Mouse (Mus musculus) CD4-positive helper T cell, adult 2 months (primary cell): ENCODE data around the gene Scp2.
"Not testable (repeated sequence)": the region's sequence is repeated elsewhere in the genome, so short reads cannot be mapped to it uniquely, and the experiment has no call there.

Experiments
- DNase-seq: peaks from one replicate; pipeline ENCODE4 v3.0.0-alpha.2; 2012; ENCODE audit warnings: low read depth, missing footprints, low spot score

The Scp2 gene

DNA sequence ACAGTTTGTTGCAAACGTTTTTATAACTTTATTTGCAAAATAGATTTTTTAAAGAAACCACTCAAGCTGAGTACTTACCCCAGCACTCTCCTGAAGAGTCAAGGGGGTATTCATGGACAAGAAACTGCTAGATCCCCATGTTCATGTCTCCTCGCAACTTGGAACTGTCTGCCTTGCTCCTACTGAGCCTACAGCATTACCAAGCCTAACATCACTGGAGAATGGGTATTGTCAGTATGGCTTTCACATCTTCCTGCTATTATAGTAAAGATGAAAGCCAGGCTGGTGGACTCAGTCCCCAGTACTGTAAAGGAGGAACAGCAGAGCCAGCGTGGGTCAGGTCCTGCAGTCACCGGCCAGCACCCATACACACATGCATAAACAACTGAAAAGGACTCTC lies 48.5 kb downstream of the Scp2 start, which contains the start of gene Podn:
Gene Podn, minus strand, starts transcription at position 101 of the 400 bp plus-strand sequence.
- DNase-seq = no peak

- DNase-seq = no peak
Measured at GRCm38 (mm10) chr4:108092741-108093397, 51.9 kb downstream of the Scp2 start.

DNA sequence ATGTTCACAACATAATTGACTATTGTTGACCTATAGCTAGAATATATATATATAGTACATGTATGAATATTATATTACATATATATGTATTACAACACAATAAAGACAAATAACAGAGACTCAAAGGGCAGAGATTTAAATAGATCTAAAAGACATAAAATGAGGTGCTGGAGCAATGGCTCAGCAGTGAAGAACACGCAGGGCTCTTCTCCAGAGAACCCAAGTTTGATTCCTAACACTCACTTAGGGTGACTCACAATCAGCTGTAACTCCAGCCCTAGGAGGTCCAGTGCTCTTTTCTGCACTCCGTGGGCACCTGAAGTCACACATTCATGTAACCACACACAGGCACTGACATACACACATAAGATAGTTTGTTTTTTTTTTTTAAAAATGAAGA lies 60.8 kb downstream of the Scp2 start:
- no peak for DNase-seq

DNA sequence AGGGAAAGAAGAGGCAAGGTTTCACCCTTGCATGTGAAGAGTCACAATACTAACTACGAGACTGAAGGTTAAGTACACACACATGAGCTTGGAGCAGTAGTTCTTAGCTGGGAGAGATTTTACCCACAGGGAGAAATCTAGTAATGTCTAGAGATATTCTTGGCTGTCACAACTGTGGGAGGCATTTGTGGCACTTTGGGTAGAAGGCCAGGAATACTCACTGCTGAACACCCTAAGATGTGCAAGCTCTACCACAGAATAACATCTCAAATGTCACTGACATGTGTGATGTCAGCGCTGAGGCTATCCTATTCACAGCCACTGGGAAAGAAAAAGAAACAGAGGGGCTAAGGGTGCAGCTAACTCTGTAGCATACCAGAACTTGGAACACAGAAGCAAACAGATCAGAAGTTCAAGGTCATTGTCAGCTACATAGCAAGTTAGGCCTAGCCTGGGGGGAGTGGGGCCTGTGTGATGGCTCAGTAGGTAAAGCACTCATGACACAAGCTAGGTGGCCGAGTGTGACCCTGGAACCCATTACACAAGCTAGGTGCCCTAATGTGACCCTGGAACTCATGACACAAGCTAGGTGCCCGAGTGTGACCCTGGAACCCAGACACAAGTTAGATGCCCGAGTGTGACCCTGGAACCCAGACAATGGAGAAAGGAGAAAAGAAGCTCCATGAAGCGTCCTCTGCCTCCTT lies 61.6 kb downstream of the Scp2 start:
- DNase-seq = no peak

DNA sequence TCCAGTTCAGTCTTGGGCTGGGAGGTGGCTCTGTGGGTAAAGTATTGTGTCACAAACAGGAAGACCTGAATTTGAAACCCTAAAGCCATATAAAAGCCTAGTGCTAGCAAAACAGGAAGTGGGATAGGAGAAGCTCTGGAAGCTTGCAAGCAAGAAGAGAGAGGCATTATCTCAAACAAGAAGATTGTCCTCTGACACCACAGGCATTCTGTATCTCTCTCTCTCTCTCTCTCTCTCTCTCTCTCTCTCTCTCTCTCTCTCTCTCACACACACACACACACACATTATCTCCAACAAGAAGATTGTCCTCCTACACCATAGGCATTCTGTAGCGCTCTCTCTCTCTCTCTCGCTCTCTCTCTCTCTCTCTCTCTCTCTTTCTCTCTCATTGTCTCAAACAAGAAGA lies 62.4 kb downstream of the Scp2 start:
- DNase-seq = peak; percentile 47

DNA sequence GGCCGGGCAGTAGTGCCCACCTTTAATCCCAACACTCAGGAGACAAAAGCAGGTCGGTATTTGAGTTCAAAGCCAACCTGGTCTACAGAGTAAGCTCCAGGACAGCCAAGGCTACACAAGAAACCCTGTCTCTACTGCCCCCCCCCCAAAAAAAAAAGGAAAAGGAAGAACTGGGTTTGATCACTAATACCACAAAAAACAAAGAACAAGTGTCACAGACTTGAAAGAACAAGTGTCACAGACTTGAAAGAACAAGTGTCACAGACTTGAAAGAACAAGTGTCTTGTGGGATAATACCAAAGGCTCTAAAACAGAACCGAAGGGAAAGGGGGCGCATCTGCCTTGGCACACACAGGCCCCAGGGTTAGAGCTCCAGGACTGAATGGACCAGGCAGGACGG lies 63.9 kb downstream of the Scp2 start:
- DNase-seq = peak; percentile 62

DNA sequence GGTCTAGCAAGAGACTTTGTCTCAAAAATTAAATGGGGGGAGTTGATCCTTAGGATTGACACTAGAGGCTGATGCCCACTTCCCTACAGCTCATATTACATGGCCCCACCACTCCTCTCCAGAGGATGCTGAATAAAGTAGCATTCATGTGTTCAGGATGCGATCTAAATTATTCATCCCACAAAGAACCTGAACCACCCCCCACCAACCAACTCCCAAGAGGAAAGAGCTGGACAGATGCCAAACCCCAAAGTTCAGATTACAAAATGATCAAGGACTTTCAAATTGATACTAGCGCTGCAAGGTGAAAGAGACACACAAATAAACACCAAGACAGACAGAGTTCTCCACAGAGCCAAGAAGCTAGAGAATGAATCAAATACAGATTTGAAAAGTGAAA lies 65.0 kb downstream of the Scp2 start:
- no peak for DNase-seq

- not testable (repeated sequence) for DNase-seq
Measured at GRCm38 (mm10) chr4:108079191-108079590, 65.6 kb downstream of the Scp2 start.

DNA sequence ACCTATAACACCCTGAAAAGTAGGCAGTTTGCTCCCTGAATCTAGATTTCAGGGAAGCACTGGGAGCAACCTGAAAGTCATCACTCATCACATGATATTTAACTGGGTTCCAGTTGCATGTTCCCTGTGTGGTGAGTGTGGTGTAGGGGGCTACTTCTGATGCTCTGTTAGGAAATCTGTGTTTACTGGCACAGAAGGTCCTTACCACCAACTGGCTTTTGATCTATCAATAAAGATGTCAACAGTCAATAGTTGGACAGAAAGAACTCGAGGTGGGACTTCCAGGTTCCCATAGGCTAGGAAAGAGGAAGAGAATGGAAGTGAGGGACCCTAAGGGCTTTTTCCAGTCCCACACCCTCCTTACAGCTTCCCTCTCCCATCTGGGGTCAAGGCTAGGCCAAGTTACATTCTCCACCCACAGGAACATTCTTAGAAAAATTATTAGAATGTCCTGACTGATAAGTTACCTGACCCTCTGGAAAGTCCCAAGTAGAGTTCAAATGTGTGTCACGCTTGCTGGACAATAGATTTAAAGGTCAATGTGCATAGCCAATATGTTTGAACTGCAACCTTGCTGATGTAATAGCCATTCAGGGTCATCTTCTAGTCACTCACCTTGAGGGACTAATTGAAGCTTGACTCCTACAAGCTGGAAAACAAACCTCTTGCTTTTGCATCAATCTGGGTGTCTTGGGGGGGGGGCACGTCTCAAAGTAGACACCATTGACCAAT lies 67.4 kb downstream of the Scp2 start:
- DNase-seq = no peak

DNA sequence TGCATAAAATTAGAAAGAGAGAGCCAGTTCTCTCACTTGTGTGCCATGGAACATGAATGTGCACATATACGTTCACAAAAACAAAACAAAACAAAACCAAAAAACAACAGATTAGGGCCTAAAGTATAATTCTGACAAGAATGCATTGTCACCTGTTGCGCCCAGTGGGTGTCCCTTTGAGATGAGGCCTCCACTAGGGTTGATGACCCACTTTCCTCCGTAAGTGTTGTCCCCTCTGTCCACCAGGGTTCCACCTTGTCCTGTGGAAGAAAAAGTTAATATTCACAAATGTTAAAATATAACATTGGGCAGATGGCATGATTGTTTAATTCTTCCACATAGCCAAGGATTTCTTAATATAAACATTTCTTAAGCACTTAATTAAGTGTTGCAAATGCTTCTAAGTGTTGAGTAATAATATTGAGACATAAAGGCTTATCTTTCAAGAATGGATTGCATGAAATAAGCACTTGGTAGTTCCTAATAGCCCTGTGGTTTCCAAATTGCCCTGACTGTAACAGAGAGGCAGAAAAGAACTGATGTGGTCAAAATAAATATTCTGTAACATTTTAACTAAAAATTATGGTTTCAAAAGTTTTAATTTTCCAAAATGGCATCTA lies 70.5 kb downstream of the Scp2 start:
- DNase-seq = no peak

DNA sequence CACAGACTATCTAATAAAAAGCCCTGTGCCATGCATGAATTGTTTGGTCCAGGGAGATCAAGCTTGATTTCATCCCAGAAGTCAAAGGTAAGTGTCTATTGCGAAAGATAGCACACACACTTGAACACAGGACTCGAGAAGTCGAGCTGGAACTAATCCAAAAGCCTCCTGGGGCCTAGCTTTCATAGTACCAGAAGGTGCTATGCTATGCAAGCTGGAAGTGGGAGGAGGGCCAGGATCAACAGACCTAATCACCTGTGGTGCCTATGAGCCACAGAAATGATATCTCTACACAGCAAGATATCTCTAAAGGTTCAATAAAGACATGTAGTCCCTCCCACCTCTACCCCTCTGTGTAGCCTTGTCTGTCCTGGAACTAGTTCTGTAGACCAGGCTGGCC lies 72.7 kb downstream of the Scp2 start:
- no peak for DNase-seq

- DNase-seq = peak; percentile 96
Measured at GRCm38 (mm10) chr4:108071235-108071901, 73.4 kb downstream of the Scp2 start.

DNA sequence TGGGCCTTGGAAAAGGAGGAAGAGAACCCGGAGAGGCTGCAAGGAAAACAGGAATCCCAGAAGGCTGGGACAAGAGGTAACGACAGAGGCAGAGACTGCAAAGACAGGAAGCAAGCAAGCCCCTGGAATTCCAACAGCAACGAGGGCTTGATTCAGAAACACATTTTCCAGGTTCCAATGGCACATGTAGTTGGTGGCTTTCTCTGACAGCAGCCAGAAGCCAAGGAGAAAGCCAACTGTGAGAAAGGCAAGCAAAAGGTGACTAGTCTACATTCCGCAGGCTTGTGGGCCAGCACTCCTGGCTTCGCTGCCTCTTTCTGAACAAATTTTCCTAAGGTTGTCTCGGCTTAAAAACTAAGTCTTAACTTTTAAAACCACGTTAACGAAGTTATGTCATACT lies 74.1 kb downstream of the Scp2 start:
- DNase-seq = no peak

- DNase-seq = no peak
Measured at GRCm38 (mm10) chr4:108070286-108070685, 74.5 kb downstream of the Scp2 start.

DNA sequence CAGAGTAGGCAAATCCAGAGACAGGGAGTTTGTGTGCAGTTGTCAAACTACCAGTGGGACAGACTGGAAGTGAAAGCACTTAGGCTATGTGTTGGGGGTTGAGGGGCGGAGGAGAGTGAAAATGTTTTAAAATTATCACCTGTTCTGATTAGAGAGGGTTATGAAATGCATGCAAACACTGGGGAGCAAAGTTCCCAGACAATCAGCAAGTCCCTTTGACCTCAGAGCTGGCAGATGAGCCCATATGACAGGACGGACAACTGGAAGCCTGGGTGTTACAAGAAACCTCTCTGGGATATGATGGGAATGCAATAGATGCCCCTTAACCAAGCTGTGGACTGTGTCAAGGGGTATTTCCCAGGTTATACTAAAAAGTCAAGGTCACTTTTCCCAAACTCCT lies 76.7 kb downstream of the Scp2 start:
- DNase-seq = no peak

DNA sequence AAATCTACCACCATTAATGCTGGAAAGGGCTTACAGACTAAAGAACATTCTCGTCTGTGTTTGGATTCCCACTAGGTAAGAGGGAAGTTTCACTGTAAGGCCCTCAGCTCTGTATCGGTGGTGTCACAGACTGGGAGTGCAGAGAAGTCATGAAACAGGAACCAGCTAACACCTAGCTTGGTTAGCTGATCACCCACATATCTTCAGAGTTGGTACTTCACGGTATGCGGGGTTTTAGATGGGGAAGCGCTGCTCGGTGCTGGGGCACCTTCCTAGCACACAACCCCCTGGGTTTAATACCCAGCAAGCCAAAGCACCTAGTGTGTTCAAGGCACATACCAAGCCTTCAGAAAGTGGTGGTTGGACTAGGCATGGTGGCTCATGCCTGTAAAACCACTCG lies 77.5 kb downstream of the Scp2 start:
- DNase-seq = no peak

- DNase-seq = no peak
Measured at GRCm38 (mm10) chr4:108066569-108066968, 78.2 kb downstream of the Scp2 start.

GRCm38 (mm10) chr4:108065176-108065844 lies 79.5 kb downstream of the Scp2 start:
- DNase-seq = no peak

DNA sequence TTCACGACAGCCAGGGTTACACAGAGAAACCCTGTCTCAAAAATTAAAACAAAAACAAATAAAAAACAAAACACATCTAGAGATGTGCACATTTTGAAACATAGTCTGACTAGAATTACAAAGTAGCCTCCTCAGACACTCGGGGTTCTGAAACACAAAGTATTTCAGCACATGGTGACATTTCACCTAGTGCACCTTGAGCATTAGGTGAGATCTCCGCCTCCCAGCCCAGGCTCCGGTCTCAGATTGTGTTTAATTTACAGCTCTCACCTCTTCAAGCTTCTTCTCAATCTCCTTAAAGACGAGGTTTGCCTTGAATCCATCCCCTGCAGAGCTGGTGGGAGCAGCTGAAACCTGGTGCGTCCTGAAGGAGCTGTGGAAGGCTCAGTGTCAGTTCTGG lies 81.2 kb downstream of the Scp2 start:
- no peak for DNase-seq

DNA sequence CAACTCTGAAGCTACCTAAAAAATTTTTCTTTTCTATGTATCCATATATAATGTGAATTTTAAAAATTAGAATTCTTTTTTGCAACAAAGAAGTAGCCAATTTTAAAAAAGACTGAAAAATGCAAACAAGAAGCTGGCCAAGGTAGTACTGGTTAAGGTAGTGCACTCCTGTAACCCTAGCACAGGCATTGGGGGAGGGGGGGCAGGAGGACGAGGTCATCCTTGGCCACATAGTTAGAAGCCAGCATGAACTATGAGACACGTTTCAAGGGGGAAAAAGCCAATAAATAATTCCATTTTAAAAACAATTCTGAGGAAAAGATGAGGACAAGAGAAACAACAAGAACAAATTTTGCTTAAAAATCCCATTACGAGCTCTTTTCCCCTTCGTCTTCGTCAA lies 82.3 kb downstream of the Scp2 start:
- no peak for DNase-seq

DNA sequence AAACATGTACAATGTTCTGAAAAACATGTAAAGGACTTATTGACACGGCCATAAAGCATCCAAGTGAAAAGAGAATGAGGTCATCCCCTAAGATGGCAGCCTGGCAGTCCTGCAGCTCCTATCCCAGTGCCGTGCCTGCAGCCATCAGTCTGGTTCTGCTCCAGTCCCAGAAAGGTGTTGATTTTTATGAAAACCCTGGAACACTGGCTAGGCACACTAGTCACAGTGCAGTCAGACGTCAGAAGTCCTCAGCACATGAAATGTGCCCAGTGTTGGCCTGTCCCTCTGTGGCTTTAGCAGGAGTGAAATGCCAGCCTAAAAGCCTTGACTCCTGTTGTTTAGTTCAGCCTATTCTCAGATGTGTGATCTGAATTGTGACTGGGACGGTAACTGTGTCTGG lies 84.0 kb downstream of the Scp2 start:
- no peak for DNase-seq
